Comparison of ENCODE assay signal across 24 mouse cellular contexts in genomic region chr17:4954431-4954830, GRCm38 (mm10). TPM values are rescaled to one million over a fixed set of nuclear protein-coding genes. Genes with fewer than 3 reads are reported as not detected.
A peak's percentile ranks its signal among the peaks of the same experiment; 100 is the strongest.
DNase-seq lines count a peak whose midpoint lies in the region; ATAC-seq and TF ChIP-seq lines count a peak whose summit lies in the region.
"Had no signal": no experiment of that assay in that cellular context is flagged by ENCODE, and none has a peak within 500 bp of the region (broad histone marks: within the 10 kb centered on the region; RNA-seq: fewer than 3 reads in every experiment).

No protein-coding gene starts in this region.

- no peak overlapping the region for H3K4me2 ChIP-seq in forebrain, embryonic 14.5 days (ENCODE audit: low read length)
- H3K4me2 ChIP-seq in forebrain, postnatal 0 days (ENCODE audit: low read depth) = no peak overlapping the region
- no peak overlapping the region for H3K4me2 ChIP-seq in hindbrain, postnatal 0 days (ENCODE audit: low read depth, low read length)
- no peak overlapping the region for H3K4me2 ChIP-seq in hindbrain, embryonic 16.5 days (ENCODE audit: low read length)
- no peak overlapping the region for H3K4me2 ChIP-seq in neural tube, embryonic 13.5 days
- no peak overlapping the region for H3K4me2 ChIP-seq in neural tube, embryonic 15.5 days
- H3K4me2 ChIP-seq in embryonic facial prominence, embryonic 14.5 days (ENCODE audit: low read depth, low read length) = 0 out of 2 replicates have a peak overlapping the region, but pooled peaks have one; percentile 17
- H3K4me2 ChIP-seq: forebrain, embryonic 12.5 days; heart, embryonic 11.5 days had no signal

- H3K9ac ChIP-seq in forebrain, embryonic 14.5 days (ENCODE audit: low read length) = no peak overlapping the region
- no peak overlapping the region for H3K9ac ChIP-seq in forebrain, postnatal 0 days
- H3K9ac ChIP-seq in hindbrain, postnatal 0 days (replicated peaks; ENCODE audit: low read length) = no peak overlapping the region
- no peak overlapping the region for H3K9ac ChIP-seq in hindbrain, embryonic 16.5 days (ENCODE audit: low read depth, low read length)
- H3K9ac ChIP-seq in neural tube, embryonic 13.5 days = no peak overlapping the region
- H3K9ac ChIP-seq in neural tube, embryonic 15.5 days (replicated peaks) = no peak overlapping the region
- no peak overlapping the region for H3K9ac ChIP-seq in embryonic facial prominence, embryonic 14.5 days (ENCODE audit: low read depth, low read length)
- H3K9ac ChIP-seq: forebrain, embryonic 12.5 days had no signal

- TF ChIP-seq CTCF in forebrain, postnatal 0 days (IDR thresholded peaks at IDR 0.05; ENCODE audit: low read depth) = no peak
- TF ChIP-seq CTCF in hindbrain, postnatal 0 days (IDR thresholded peaks at IDR 0.05; ENCODE audit: low read depth) = no peak

- no peaks in the 10 kb centered on the region for H3K36me3 ChIP-seq in forebrain, embryonic 14.5 days (ENCODE audit: control insufficient read depth, insufficient read depth, low read length)
- no peaks in the 10 kb centered on the region for H3K36me3 ChIP-seq in forebrain, postnatal 0 days (ENCODE audit: insufficient read depth)
- no peaks in the 10 kb centered on the region for H3K36me3 ChIP-seq in hindbrain, postnatal 0 days (ENCODE audit: insufficient read depth, low read length)
- H3K36me3 ChIP-seq in hindbrain, embryonic 16.5 days (ENCODE audit: control insufficient read depth, insufficient read depth, low read length) = no peaks in the 10 kb centered on the region
- no peaks in the 10 kb centered on the region for H3K36me3 ChIP-seq in neural tube, embryonic 13.5 days
- no peaks in the 10 kb centered on the region for H3K36me3 ChIP-seq in neural tube, embryonic 15.5 days
- H3K36me3 ChIP-seq in embryonic facial prominence, embryonic 14.5 days (ENCODE audit: control insufficient read depth, insufficient read depth, low read length) = no peaks in the 10 kb centered on the region
- H3K36me3 ChIP-seq: forebrain, embryonic 12.5 days; G1E had no signal

- H3K4me1 ChIP-seq in forebrain, embryonic 14.5 days (ENCODE audit: control insufficient read depth, insufficient read depth, low read length) = peaks cover 8% of the 10 kb centered on the region; the same call in 1 of the 2 replicates
- peaks cover 10% of the 10 kb centered on the region; the same call in 1 of the 2 replicates for H3K4me1 ChIP-seq in forebrain, postnatal 0 days (ENCODE audit: insufficient read depth)
- no peaks in the 10 kb centered on the region for H3K4me1 ChIP-seq in hindbrain, postnatal 0 days (ENCODE audit: insufficient read depth, low read length)
- no peaks in the 10 kb centered on the region for H3K4me1 ChIP-seq in hindbrain, embryonic 16.5 days (ENCODE audit: control insufficient read depth, insufficient read depth, low read depth, low read length)
- H3K4me1 ChIP-seq in neural tube, embryonic 13.5 days (replicated peaks) = peaks cover 11% of the 10 kb centered on the region
- H3K4me1 ChIP-seq in neural tube, embryonic 15.5 days = peaks cover 10% of the 10 kb centered on the region; the same call in 1 of the 2 replicates
- peaks cover 12% of the 10 kb centered on the region for H3K4me1 ChIP-seq in embryonic facial prominence, embryonic 14.5 days (ENCODE audit: control insufficient read depth, insufficient read depth, low read length)

- H3K27me3 ChIP-seq in forebrain, embryonic 14.5 days (replicated peaks; ENCODE audit: control insufficient read depth, insufficient read depth, low read length) = peaks cover 17% of the 10 kb centered on the region
- H3K27me3 ChIP-seq in forebrain, postnatal 0 days (ENCODE audit: insufficient read depth, low read length) = no peaks in the 10 kb centered on the region; the same call in 1 of the 2 replicates
- H3K27me3 ChIP-seq in hindbrain, postnatal 0 days (ENCODE audit: insufficient read depth, low read length) = no peaks in the 10 kb centered on the region
- no peaks in the 10 kb centered on the region for H3K27me3 ChIP-seq in hindbrain, embryonic 16.5 days (replicated peaks; ENCODE audit: control insufficient read depth, insufficient read depth, low read length)
- H3K27me3 ChIP-seq in neural tube, embryonic 13.5 days = no peaks in the 10 kb centered on the region
- no peaks in the 10 kb centered on the region for H3K27me3 ChIP-seq in neural tube, embryonic 15.5 days (replicated peaks)
- H3K27me3 ChIP-seq in embryonic facial prominence, embryonic 14.5 days (replicated peaks; ENCODE audit: control insufficient read depth, insufficient read depth, low read length) = no peaks in the 10 kb centered on the region
- H3K27me3 ChIP-seq: CH12.LX had no signal

- WGBS in forebrain, embryonic 14.5 days = 11% methylated on average over 4 of the region's 4 CpGs
- 20% methylated on average over 4 of the region's 4 CpGs for WGBS in forebrain, postnatal 0 days
- 38% methylated on average over 4 of the region's 4 CpGs for WGBS in hindbrain, postnatal 0 days
- 39% methylated on average over 4 of the region's 4 CpGs for WGBS in hindbrain, embryonic 16.5 days
- WGBS in neural tube, embryonic 13.5 days = 45% methylated on average over 4 of the region's 4 CpGs
- 34% methylated on average over 4 of the region's 4 CpGs for WGBS in neural tube, embryonic 15.5 days
- 55% methylated on average over 4 of the region's 4 CpGs for WGBS in embryonic facial prominence, embryonic 14.5 days

- H3K9me3 ChIP-seq in forebrain, embryonic 14.5 days (replicated peaks; ENCODE audit: control insufficient read depth, low read length) = no peaks in the 10 kb centered on the region
- H3K9me3 ChIP-seq in forebrain, postnatal 0 days (ENCODE audit: low read length) = no peaks in the 10 kb centered on the region
- H3K9me3 ChIP-seq in hindbrain, postnatal 0 days (ENCODE audit: low read length) = no peaks in the 10 kb centered on the region
- H3K9me3 ChIP-seq in hindbrain, embryonic 16.5 days (ENCODE audit: control insufficient read depth, low read length) = no peaks in the 10 kb centered on the region
- no peaks in the 10 kb centered on the region for H3K9me3 ChIP-seq in neural tube, embryonic 13.5 days
- H3K9me3 ChIP-seq in neural tube, embryonic 15.5 days (replicated peaks) = no peaks in the 10 kb centered on the region
- no peaks in the 10 kb centered on the region for H3K9me3 ChIP-seq in embryonic facial prominence, embryonic 14.5 days (ENCODE audit: control insufficient read depth, low read length)
- H3K9me3 ChIP-seq: forebrain, embryonic 12.5 days; G1E had no signal

- H3K27ac ChIP-seq in forebrain, embryonic 14.5 days (ENCODE audit: low read depth, low read length) = no peak overlapping the region
- no peak overlapping the region for H3K27ac ChIP-seq in forebrain, postnatal 0 days (ENCODE audit: low read depth, low read length)
- no peak overlapping the region for H3K27ac ChIP-seq in hindbrain, postnatal 0 days
- no peak overlapping the region for H3K27ac ChIP-seq in hindbrain, embryonic 16.5 days (ENCODE audit: low read depth, low read length)
- peak overlapping the region; percentile 61; the same call in 1 of the 2 replicates for H3K27ac ChIP-seq in neural tube, embryonic 13.5 days (replicated peaks)
- H3K27ac ChIP-seq in neural tube, embryonic 15.5 days (replicated peaks) = no peak overlapping the region
- no peak overlapping the region for H3K27ac ChIP-seq in embryonic facial prominence, embryonic 14.5 days (replicated peaks; ENCODE audit: low read depth, low read length)
- H3K27ac ChIP-seq: forebrain, embryonic 12.5 days; gastrocnemius, adult 2 months had no signal

- ATAC-seq in forebrain, embryonic 14.5 days = no peak
- no peak for ATAC-seq in forebrain, postnatal 0 days
- no peak for ATAC-seq in hindbrain, postnatal 0 days
- no peak for ATAC-seq in hindbrain, embryonic 16.5 days
- no peak for ATAC-seq in neural tube, embryonic 13.5 days (ENCODE audit: low read depth)
- ATAC-seq in neural tube, embryonic 15.5 days (ENCODE audit: low FRiP score) = no peak
- ATAC-seq in embryonic facial prominence, embryonic 14.5 days (ENCODE audit: low read depth) = no peak
- ATAC-seq: forebrain, embryonic 16.5 days; intestine, postnatal 0 days; Patski had no signal

- no peak overlapping the region for H3K4me3 ChIP-seq in forebrain, embryonic 14.5 days (ENCODE audit: low read depth, low read length)
- H3K4me3 ChIP-seq in forebrain, postnatal 0 days (ENCODE audit: low read depth, low read length) = no peak overlapping the region
- H3K4me3 ChIP-seq in hindbrain, postnatal 0 days (ENCODE audit: low read length) = no peak overlapping the region
- no peak overlapping the region for H3K4me3 ChIP-seq in hindbrain, embryonic 16.5 days (ENCODE audit: low read length)
- no peak overlapping the region for H3K4me3 ChIP-seq in neural tube, embryonic 13.5 days
- no peak overlapping the region for H3K4me3 ChIP-seq in neural tube, embryonic 15.5 days (replicated peaks)
- H3K4me3 ChIP-seq in embryonic facial prominence, embryonic 14.5 days (ENCODE audit: low read depth, low read length) = no peak overlapping the region
- H3K4me3 ChIP-seq: erythroblast, embryonic 14.5 days; forebrain, embryonic 12.5 days had no signal

- DNase-seq in forebrain, embryonic 14.5 days (ENCODE audit: low spot score) = peak; percentile 75
- DNase-seq in forebrain, postnatal 0 days = no peak
- peak; percentile 18 for DNase-seq in hindbrain, postnatal 0 days (ENCODE audit: low spot score)
- DNase-seq in embryonic facial prominence, embryonic 14.5 days (ENCODE audit: low spot score) = no peak
- DNase-seq: adrenal gland, adult 2 months; adrenal gland, postnatal 14 days; B cell, adult 2 months; cerebellum, adult 11-12 months; cerebellum, adult 8-10 months; cerebellum, postnatal 36 days; embryo, embryonic 11 days; gastrocnemius, adult 2 months; gastrocnemius, postnatal 14 days had no signal

RNA-seq across cellular contexts. Expression of gene Arid1b, which starts 39.7 kb away (rescaled TPM):
- 11.1 and 14.7 TPM in 2 replicates for polyA plus RNA-seq in forebrain, embryonic 14.5 days (2014; fragmentation: Nextera tagmentation; extraction: Ambion mirVana)
- 40.5 and 51.6 TPM in 2 replicates for total RNA-seq in forebrain, postnatal 0 days (2014; rRNA removed)
- 8.0 and 10.5 TPM in 2 replicates for polyA plus RNA-seq in forebrain, postnatal 0 days (2015; fragmentation: Nextera tagmentation; extraction: Ambion mirVana)
- total RNA-seq in hindbrain, postnatal 0 days (2014; rRNA removed) = 62.5 and 64.6 TPM in 2 replicates
- 10.5 and 10.9 TPM in 2 replicates for polyA plus RNA-seq in hindbrain, postnatal 0 days (2015; fragmentation: Nextera tagmentation; extraction: Ambion mirVana)
- polyA plus RNA-seq in hindbrain, embryonic 16.5 days (2015; fragmentation: Nextera tagmentation; extraction: Ambion mirVana) = 9.6 and 12.5 TPM in 2 replicates
- 14.1 and 14.4 TPM in 2 replicates for polyA plus RNA-seq in neural tube, embryonic 13.5 days (2015; fragmentation: Nextera tagmentation; extraction: Ambion mirVana)
- 12.5 and 13.5 TPM in 2 replicates for polyA plus RNA-seq in neural tube, embryonic 15.5 days (2015; fragmentation: Nextera tagmentation; extraction: Ambion mirVana)
- 12.4 and 14.3 TPM in 2 replicates for polyA plus RNA-seq in embryonic facial prominence, embryonic 14.5 days (2014; fragmentation: Nextera tagmentation; extraction: Ambion mirVana)

Comparison
In these comparisons a context has a peak if more than half of its experiments do, and no peak if none do; other contexts are left out.
1. DNase-seq: peak in forebrain, embryonic 14.5 days (single experiment) and hindbrain, postnatal 0 days (single experiment); none in forebrain, postnatal 0 days (single experiment) and embryonic facial prominence, embryonic 14.5 days (single experiment).